Mouse (Mus musculus): ENCODE data around the gene Zdhhc7. TPM values are rescaled to one million over a fixed set of nuclear protein-coding genes. Genes with fewer than 3 reads are reported as not detected.

Gene Zdhhc7
- total and polyA plus RNA-seq, 3 experiments, result 18.3 to 26.3 (median 23.7) TPM

DNA sequence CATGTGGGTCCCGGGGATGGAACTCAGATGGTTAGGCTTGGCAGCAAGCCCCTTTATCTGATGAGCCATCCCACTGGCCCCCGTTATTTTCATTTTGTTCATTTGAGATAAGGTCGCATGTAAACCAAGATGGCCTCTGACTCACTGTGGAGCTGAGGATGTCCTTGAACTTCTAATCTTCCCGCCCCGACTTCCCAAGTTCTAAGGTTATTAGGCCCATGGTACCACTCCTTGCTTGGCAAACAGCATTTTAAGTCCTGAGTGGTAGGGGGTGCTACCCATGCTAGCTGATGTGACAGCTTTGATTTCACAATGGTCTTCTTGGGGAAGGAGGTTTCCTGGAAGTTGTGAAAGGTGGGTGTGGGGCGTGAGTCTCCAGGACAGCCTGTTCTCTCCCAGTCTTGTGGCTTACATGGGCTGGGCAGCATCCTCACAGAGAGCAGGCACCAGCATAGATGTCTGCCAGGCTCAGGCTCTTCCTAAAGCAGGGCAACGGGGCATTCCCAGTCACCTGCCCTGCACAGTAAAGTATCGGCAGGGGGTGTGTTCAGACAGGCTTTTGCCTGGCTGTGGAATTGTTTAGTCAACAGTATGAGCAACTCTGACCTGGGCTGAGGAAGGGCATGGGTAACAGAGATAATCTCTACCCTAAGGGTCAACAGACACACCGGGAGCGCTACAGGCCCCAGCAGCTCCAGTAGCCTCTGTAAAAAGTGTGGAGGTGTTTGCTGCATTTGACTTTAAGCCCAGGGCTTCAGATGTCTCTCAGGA, 58.6 kb downstream of the Zdhhc7 start:
- H3K79me2 ChIP-seq (replicated peaks; ENCODE audit: control insufficient read depth, extremely low read depth, insufficient read depth, poor library complexity, severe bottlenecking), result no peaks in the 10 kb centered on the region
- H3K4me1 ChIP-seq (ENCODE audit: control insufficient read depth in 1 of 2, insufficient read depth in 2 of 2), result no peaks in the 10 kb centered on the region
- in situ Hi-C loops (cut with MboI; ENCODE audit: low pct_ligation_motif_present, low pct_unique_long_range_greater_than_20kb, low sequenced_read_pairs), result no loop called here
- no peaks in the 10 kb centered on the region for H3K9me3 ChIP-seq (replicated peaks; ENCODE audit: low read length)
- H3K27me3 ChIP-seq (replicated peaks), result peaks cover 73% of the 10 kb centered on the region
- DNase-seq (ENCODE audit: extremely low read depth), result no peak
- TF ChIP-seq ZNF384 (IDR thresholded peaks at IDR 0.05; ENCODE audit: low read depth, low read length) (no peak), HCFC1 (IDR thresholded peaks at IDR 0.05; ENCODE audit: low read depth, low read length) (no peak), USF1 (IDR thresholded peaks at IDR 0.05; ENCODE audit: low read depth, low read length) (no peak)
- no peak overlapping the region for H3K27ac ChIP-seq (ENCODE audit: insufficient read depth, low read depth)
- H3K4me2 ChIP-seq (ENCODE audit: insufficient read depth, low read depth, poor library complexity, severe bottlenecking), result no peak overlapping the region
- no peak overlapping the region for H3K9ac ChIP-seq (ENCODE audit: insufficient read depth, low read depth)
- no peaks in the 10 kb centered on the region for H3K36me3 ChIP-seq (replicated peaks in 1 of 2; ENCODE audit: control insufficient read depth in 1 of 2, insufficient read depth in 1 of 2, low read length in 1 of 2)
- H3K4me3 ChIP-seq (replicated peaks in 1 of 3; ENCODE audit: low read depth in 2 of 3, low read length in 2 of 3, poor library complexity in 1 of 3), result no peak overlapping the region
- dilution Hi-C loops (cut with MboI; ENCODE audit: extremely low pct_ligation_motif_present, extremely low pct_unique_long_range_greater_than_20kb, low sequenced_read_pairs), result no loop called here

DNA sequence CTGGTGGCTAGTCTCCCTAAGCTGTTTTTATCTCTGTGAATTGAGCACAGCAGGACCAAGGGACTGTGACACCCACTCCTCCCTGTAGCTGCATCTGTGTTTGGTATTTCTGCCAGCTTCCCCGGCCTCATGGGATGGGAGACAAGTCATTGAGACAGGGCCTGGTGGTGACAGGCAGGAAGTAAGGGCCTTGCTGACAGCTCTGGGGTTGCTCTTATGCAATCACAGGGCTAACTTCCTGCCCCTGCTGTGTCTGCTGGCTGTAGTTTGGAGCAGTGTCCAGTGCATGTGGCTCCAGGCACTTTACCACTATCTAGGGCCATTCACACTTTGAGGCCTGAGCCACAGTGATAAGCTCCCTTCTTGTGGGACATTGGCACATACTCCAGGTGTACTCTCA, 60.4 kb downstream of the Zdhhc7 start:
- Histone ChIP-seq H3K36me3 (replicated peaks in 1 of 2; ENCODE audit: control insufficient read depth in 1 of 2, insufficient read depth in 1 of 2, low read length in 1 of 2) (no peaks in the 10 kb centered on the region), H3K9me3 (replicated peaks; ENCODE audit: low read length) (no peaks in the 10 kb centered on the region), H3K27me3 (replicated peaks) (peaks cover 74% of the 10 kb centered on the region), H3K9ac (ENCODE audit: insufficient read depth, low read depth) (no peak overlapping the region), H3K4me1 (ENCODE audit: control insufficient read depth in 1 of 2, insufficient read depth in 2 of 2) (no peaks in the 10 kb centered on the region), H3K4me3 (replicated peaks in 1 of 3; ENCODE audit: low read depth in 2 of 3, low read length in 2 of 3, poor library complexity in 1 of 3) (no peak overlapping the region), H3K79me2 (replicated peaks; ENCODE audit: control insufficient read depth, extremely low read depth, insufficient read depth, poor library complexity, severe bottlenecking) (no peaks in the 10 kb centered on the region), H3K27ac (ENCODE audit: insufficient read depth, low read depth) (no peak overlapping the region), H3K4me2 (ENCODE audit: insufficient read depth, low read depth, poor library complexity, severe bottlenecking) (no peak overlapping the region)
- TF ChIP-seq ZNF384 (IDR thresholded peaks at IDR 0.05; ENCODE audit: low read depth, low read length) (no peak), EP300 (IDR thresholded peaks at IDR 0.05; ENCODE audit: low read length) (no peak), MAFK (IDR thresholded peaks at IDR 0.05; ENCODE audit: insufficient replicate concordance, low read length) (no peak), JUN (IDR thresholded peaks at IDR 0.05; ENCODE audit: insufficient read depth, low read depth, low read length) (no peak), USF2 (conservative IDR thresholded peaks at IDR 0.05; ENCODE audit: low read depth, low read length) (no peak), ZC3H11A (IDR thresholded peaks at IDR 0.05; ENCODE audit: low read depth, low read length) (no peak)
- DNase-seq (ENCODE audit: extremely low read depth), result no peak
- in situ Hi-C loops (cut with MboI; ENCODE audit: low pct_ligation_motif_present, low pct_unique_long_range_greater_than_20kb, low sequenced_read_pairs), result no loop called here
- dilution Hi-C loops (cut with MboI; ENCODE audit: extremely low pct_ligation_motif_present, extremely low pct_unique_long_range_greater_than_20kb, low sequenced_read_pairs), result no loop called here

DNA sequence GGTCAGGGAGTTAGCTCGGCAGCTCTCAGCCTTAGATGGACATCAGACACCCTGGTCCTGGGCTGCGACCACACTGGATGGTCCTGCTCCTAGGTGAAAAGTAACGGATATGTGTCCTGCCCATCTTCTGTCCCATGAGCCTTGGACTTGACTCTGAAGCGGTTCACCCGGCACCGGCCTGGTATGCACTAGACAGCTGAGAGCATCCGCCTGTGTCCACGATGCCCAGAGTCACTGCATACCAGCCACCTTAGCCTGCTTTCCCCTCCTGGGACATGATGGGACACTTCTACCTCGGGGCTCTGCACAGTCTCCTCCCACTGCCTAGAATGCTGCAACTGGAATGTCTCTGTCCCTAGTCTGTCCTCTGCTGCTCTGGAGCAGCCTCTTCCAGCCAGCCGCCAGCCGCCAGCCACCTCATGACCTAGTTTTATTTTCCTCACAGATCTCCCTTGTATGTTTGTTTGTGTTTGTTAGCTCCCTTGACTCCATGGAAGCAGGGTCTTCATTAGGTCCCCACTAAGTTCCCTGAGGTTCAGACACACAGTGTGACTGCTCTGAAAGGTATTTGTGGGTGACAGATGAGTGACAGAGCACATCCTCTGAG, 61.9 kb downstream of the Zdhhc7 start:
- Histone ChIP-seq H3K79me2 (replicated peaks; ENCODE audit: control insufficient read depth, extremely low read depth, insufficient read depth, poor library complexity, severe bottlenecking) (no peaks in the 10 kb centered on the region), H3K27ac (ENCODE audit: insufficient read depth, low read depth) (no peak overlapping the region), H3K4me3 (replicated peaks in 1 of 3; ENCODE audit: low read depth in 2 of 3, low read length in 2 of 3, poor library complexity in 1 of 3) (no peak overlapping the region), H3K4me2 (ENCODE audit: insufficient read depth, low read depth, poor library complexity, severe bottlenecking) (no peak overlapping the region), H3K36me3 (replicated peaks in 1 of 2; ENCODE audit: control insufficient read depth in 1 of 2, insufficient read depth in 1 of 2, low read length in 1 of 2) (no peaks in the 10 kb centered on the region), H3K9me3 (replicated peaks; ENCODE audit: low read length) (no peaks in the 10 kb centered on the region), H3K9ac (ENCODE audit: insufficient read depth, low read depth) (no peak overlapping the region), H3K4me1 (ENCODE audit: control insufficient read depth in 1 of 2, insufficient read depth in 2 of 2) (no peaks in the 10 kb centered on the region), H3K27me3 (replicated peaks) (peaks cover 65% of the 10 kb centered on the region)
- DNase-seq (ENCODE audit: extremely low read depth), result no peak
- TF ChIP-seq NELFE (IDR thresholded peaks at IDR 0.05; ENCODE audit: low read depth, low read length) (no peak), JUND (conservative IDR thresholded peaks at IDR 0.05; ENCODE audit: low read depth, low read length) (no peak)
- in situ Hi-C loops (cut with MboI; ENCODE audit: low pct_ligation_motif_present, low pct_unique_long_range_greater_than_20kb, low sequenced_read_pairs) (no loop called here), dilution Hi-C loops (cut with MboI; ENCODE audit: extremely low pct_ligation_motif_present, extremely low pct_unique_long_range_greater_than_20kb, low sequenced_read_pairs) (no loop called here)

Measured in CH12.LX (cell line).